Mouse (Mus musculus) left cerebral cortex, adult 18-20 months (tissue): ENCODE measurements around the gene Shmt2. TPM values are rescaled to one million over a fixed set of nuclear protein-coding genes. Genes with fewer than 3 reads are reported as not detected.

ENCODE experiments used
- DNase-seq, 2 experiments: peaks; one replicate each; pipeline ENCODE4 v3.0.0; 2021 to 2022; ENCODE audit warnings: low spot score in 2 of 2, mixed read lengths in 1 of 2
- total RNA-seq, 2 experiments: library from RNA; stranded (reverse); gene quantifications; 2 replicates each; pipeline ENCODE4 v1.2.3; 2021

Shmt2 gene
- total RNA-seq, 2 experiments from 2014 or later = 23.4 to 27.0 TPM

- DNase-seq = peak; percentile 72 to 74
Observed at GRCm38 (mm10) chr10:127480833-127481813, 41.1 kb downstream of the Shmt2 start.

- DNase-seq = peak in 1 of 2 experiments; percentile 46
Observed at GRCm38 (mm10) chr10:127479131-127479530, 43.1 kb downstream of the Shmt2 start.

- DNase-seq = no peak
Observed at GRCm38 (mm10) chr10:127477301-127477700, 44.9 kb downstream of the Shmt2 start.

GRCm38 (mm10) chr10:127476541-127476940, 45.7 kb downstream of the Shmt2 start:
- no peak for DNase-seq

- DNase-seq = no peak
Observed at GRCm38 (mm10) chr10:127475175-127475574, 47.1 kb downstream of the Shmt2 start.

- DNase-seq = no peak
Observed at GRCm38 (mm10) chr10:127472722-127473121, 49.5 kb downstream of the Shmt2 start.

GRCm38 (mm10) chr10:127471281-127471988, 50.8 kb downstream of the Shmt2 start:
- DNase-seq = no peak

Other genes with a start within 250 kb of the Shmt2 start
- 10 to 100 TPM; 43.5 to 46.3 TPM for gene Mbd6, start 233.4 kb downstream of the Shmt2 start, total RNA-seq
- gene Mars, start 210.7 kb downstream of the Shmt2 start, total RNA-seq = 10 to 100 TPM; 53.3 to 57.9 TPM
- 1 to 10 TPM; 1.1 TPM for gene Arhgap9, start 200.5 kb downstream of the Shmt2 start, total RNA-seq
- 1 to 10 TPM; 3.0 to 4.4 TPM for gene Gli1, start 180.5 kb downstream of the Shmt2 start, total RNA-seq
- under 1 TPM; 0.07 to 0.14 TPM for gene Inhbe, start 168.0 kb downstream of the Shmt2 start, total RNA-seq
- gene Inhbc, start 152.0 kb downstream of the Shmt2 start, total RNA-seq = not detected
- gene R3hdm2, start 142.1 kb downstream of the Shmt2 start, total RNA-seq = 100 to 1,000 TPM; 317 to 326 TPM
- gene Stac3, start 20.8 kb downstream of the Shmt2 start, total RNA-seq = 1 to 10 TPM; 3.9 to 4.8 TPM
- gene Ndufa4l2, start 7.5 kb downstream of the Shmt2 start, total RNA-seq = 1 to 10 TPM; 3.5 to 5.2 TPM
- gene Nxph4, start 12.1 kb upstream of the Shmt2 start, total RNA-seq = 1 to 10 TPM; 7.6 to 8.3 TPM
- gene Lrp1, start 98.7 kb upstream of the Shmt2 start, total RNA-seq = 100 to 1,000 TPM; 264 to 276 TPM
- 10 to 100 TPM; 15.9 to 17.8 TPM for gene Stat6, start 120.5 kb upstream of the Shmt2 start, total RNA-seq
- gene Nemp1, start 144.5 kb upstream of the Shmt2 start, total RNA-seq = 1 to 10 TPM; 4.6 to 5.1 TPM
- gene Nab2, start 146.1 kb upstream of the Shmt2 start, total RNA-seq = 10 to 100 TPM; 58.2 to 71.7 TPM
- under 1 TPM; 0.77 to 0.88 TPM for gene Myo1a, start 182.7 kb upstream of the Shmt2 start, total RNA-seq
- gene Tac2, start 202.0 kb upstream of the Shmt2 start, total RNA-seq = 10 to 100 TPM; 16.4 to 17.1 TPM
- 1 to 10 TPM; 9.6 to 9.9 TPM for gene Zbtb39, start 217.1 kb upstream of the Shmt2 start, total RNA-seq
- 1 to 10 TPM; 1.5 to 2.2 TPM for gene Gpr182, start 229.3 kb upstream of the Shmt2 start, total RNA-seq
- under 1 TPM in 1 of 2 experiments, not detected in 1; 0.19 TPM for gene Rdh1, start 237.3 kb upstream of the Shmt2 start, total RNA-seq
- gene Rdh16f1, start 237.3 kb upstream of the Shmt2 start, total RNA-seq = not detected